Mouse (Mus musculus): ENCODE measurements around the gene Rcn3. TPM values are rescaled to one million over a fixed set of nuclear protein-coding genes. Genes with fewer than 3 reads are reported as not detected.
"Not testable (repeated sequence)": the region's sequence is repeated elsewhere in the genome, so short reads cannot be mapped to it uniquely, and the experiment has no call there.

The Rcn3 gene
- polyA plus RNA-seq, 1 experiment, result 277 TPM

GRCm38 (mm10) chr7:45124224-45125143, 32.5 kb upstream of the Rcn3 start, which contains the start of gene Rps11:
Rps11 (minus strand) TSS chr7:45124439.
- peak; percentile 92 for DNase-seq (ENCODE audit: low spot score)

DNA sequence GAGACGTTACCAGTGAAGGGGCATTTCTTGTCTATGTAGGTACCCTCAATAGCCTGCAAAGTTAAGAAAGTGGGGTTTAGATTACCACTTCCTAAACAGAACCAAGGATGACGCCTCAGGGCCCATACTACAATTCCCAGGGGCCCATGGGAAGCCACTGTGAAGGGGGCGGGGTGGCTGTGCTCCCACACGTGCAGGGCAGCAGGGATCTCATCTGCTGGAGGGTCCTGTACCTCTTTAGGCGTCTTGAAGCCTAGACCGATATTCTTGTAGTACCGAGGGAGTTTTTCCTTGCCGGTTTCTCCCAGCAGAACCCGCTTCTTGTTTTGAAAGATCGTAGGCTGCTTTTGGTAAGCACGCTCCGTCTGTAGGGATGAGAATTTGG, 31.2 kb upstream of the Rcn3 start:
- DNase-seq (ENCODE audit: low spot score), result no peak

DNA sequence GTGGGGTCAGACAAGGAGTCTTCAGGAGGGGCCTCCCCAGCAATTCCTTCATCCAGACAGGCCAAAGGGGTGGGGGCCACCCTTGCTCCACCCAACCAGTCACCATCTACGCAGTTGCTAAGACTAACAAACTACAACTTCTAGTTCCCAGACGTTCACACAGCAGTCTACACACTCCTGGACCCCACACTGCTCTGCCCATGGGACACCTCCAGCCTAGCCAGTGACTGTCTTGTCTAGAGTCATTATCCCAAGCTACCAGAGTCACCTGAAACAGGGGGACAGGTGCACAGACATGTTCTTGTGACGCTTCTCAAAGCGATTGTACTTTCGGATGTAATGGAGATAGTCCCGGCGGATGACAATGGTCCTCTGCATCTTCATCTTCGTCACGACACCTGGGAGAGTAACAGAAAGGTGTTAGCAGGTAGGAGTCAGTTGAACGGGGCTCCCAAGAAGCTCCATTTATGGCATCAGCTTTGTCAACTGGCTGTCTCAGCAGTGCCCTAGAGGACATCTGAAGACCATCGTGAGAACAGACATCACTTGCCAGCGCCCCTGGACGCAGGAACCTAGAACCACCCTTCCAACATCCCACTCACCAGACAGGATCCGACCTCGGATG, 30.7 kb upstream of the Rcn3 start:
- no peak for DNase-seq (ENCODE audit: low spot score)

DNA sequence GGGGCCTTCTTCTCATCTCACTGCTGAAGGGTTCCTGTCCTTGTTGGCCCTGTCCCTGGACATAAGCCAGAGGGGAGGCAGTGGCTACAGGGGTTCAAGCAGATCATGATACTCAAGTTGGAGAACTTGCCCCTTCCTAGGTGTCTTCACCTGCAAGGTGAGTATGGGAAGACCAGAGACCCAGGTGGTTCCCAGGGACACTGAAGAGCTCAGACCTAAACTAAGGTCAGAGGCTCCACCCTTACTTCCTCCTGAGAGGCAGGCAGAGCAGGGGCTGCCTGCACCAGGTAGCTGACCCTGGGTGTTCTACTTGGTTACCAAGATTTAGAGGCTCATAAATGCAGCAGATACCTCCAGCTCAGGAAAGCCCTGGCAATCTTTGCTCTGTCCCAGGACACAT, 29.9 kb upstream of the Rcn3 start:
- no peak for DNase-seq (ENCODE audit: low spot score)

DNA sequence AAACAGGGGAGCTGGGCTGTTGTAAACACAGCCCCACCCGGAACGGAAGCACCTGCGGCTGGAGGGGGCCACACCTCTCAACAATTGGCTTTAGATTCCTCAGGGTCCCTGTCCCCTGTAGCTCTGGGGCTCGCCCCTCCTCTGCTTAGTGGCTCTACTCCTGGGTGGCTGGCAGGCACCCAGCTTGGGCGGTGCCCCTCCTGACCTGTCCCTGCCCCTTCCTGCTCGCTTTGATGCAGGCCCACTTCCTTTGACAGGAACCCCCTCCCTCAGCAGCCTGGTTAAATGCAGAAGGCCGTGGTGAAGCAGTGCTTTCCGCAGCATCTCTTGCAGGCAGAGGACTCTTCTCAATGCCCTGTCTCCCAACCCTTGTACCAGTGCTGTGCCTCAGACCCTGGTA, 29.4 kb upstream of the Rcn3 start:
- DNase-seq (ENCODE audit: low spot score), result no peak

- DNase-seq (ENCODE audit: low spot score), result no peak
These were observed 28.0 kb upstream of the Rcn3 start for GRCm38 (mm10) chr7:45119780-45120709.

DNA sequence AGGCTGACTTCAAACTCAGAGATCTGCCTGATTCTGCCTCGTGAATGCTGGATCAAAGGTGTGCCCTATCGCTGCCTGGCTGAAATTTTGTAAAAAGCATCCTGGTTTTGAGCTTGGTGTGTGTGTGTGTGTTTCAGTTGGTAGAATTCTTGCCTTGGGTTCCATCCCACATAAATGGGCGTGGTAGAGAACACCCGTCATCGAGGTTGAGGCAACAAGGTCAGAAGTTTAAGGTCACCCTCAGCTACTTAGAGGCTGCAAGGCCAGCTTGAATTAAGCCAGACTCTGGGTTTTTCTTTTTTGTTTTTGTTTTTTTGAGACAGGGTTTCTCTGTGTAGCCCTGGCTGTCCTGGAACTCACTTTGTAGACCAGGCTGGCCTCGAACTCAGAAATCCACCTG, 26.3 kb upstream of the Rcn3 start:
- no peak for DNase-seq (ENCODE audit: low spot score)

- no peak for DNase-seq (ENCODE audit: low spot score)
These were observed 25.5 kb upstream of the Rcn3 start for GRCm38 (mm10) chr7:45117566-45117965.

GRCm38 (mm10) chr7:45113476-45113875, 21.5 kb upstream of the Rcn3 start:
- no peak for DNase-seq (ENCODE audit: low spot score)

DNA sequence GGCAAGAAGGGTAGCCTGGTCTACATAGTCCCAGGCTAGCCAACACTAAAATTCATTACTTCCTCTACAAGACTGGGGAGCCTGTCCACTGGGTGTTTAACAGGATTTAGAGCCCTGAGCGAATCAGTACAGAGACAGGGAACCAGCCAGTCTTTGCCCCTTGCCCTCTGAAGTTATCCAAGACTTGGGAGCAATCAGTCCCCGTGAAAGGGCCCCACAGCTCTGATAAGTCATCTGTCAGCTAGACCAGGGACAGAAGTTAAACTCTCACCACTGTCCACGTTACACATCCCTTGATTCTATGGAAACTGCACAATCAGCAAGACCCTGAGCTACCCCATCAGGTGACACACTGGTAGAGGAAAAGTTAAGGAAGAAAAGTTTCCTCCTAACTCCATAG, 20.5 kb upstream of the Rcn3 start:
- DNase-seq (ENCODE audit: low spot score), result no peak

GRCm38 (mm10) chr7:45111940-45112339, 19.9 kb upstream of the Rcn3 start:
- DNase-seq (ENCODE audit: low spot score), result no peak

DNA sequence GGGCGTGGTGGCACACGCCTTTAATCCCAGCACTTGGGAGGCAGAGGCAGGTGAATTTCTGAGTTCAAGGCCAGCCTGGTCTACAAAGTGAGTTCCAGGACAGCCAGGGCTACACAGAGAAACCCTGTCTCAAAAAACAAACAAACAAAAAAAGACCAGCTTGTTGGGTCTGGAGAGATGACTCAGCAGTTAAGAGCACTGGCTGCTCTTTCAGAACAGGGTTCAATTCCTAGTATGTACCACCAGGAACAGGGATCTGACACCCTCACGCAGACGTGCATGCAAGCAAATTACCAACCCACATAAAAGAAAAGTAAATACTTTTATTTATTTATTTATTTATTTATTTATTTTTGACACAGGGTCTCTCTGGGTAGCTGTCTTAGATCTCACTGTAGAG, 18.1 kb upstream of the Rcn3 start:
- not testable (repeated sequence) for DNase-seq (ENCODE audit: low spot score)

GRCm38 (mm10) chr7:45107052-45107645, 15.1 kb upstream of the Rcn3 start:
- no peak for DNase-seq (ENCODE audit: low spot score)

GRCm38 (mm10) chr7:45106441-45106840, 14.4 kb upstream of the Rcn3 start:
- DNase-seq (ENCODE audit: low spot score), result no peak

DNA sequence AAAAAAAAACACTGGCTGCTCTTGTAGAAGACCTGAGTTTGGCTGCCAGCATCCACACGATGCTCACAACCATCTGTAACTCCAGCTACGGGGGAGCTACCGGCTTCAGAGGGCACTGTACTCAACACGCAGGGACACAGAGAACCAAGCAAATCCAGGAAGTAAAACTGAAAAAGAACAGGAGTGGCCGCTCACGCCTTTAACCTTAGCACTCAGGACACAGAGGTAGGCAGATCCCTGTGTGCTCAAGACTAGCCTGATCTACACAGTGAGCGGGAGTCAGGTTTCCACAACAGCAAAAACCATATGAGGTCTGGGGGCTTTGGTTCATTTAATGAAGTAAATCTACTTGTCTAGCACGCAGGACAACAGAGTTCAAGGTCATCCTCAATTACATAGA, 13.5 kb upstream of the Rcn3 start:
- no peak for DNase-seq (ENCODE audit: low spot score)

DNA sequence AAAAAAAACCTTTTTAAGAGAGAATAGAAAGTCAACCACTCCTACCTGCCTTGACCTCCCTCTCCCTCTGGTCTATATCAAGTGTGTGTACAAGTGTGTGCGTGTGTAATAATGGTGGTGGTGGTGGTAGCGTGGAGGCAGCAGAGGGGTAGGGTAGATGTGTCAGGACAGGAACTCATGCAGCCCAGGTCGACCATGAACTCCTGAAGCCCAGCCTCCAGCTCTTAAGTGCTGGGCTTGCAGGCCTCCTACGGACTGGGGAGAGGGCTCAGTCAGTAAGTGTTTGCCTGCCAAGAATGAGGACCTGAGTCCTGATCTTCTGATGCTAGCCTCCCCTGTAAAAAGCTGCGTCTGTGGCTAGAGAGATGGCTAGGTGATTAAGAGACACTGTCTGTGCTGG, 12.9 kb upstream of the Rcn3 start:
- DNase-seq (ENCODE audit: low spot score), result no peak

GRCm38 (mm10) chr7:45103652-45104180, 11.7 kb upstream of the Rcn3 start, which contains the start of gene Fcgrt:
Fcgrt (minus strand) TSS chr7:45103851.
- DNase-seq (ENCODE audit: low spot score), result peak; percentile 51

DNA sequence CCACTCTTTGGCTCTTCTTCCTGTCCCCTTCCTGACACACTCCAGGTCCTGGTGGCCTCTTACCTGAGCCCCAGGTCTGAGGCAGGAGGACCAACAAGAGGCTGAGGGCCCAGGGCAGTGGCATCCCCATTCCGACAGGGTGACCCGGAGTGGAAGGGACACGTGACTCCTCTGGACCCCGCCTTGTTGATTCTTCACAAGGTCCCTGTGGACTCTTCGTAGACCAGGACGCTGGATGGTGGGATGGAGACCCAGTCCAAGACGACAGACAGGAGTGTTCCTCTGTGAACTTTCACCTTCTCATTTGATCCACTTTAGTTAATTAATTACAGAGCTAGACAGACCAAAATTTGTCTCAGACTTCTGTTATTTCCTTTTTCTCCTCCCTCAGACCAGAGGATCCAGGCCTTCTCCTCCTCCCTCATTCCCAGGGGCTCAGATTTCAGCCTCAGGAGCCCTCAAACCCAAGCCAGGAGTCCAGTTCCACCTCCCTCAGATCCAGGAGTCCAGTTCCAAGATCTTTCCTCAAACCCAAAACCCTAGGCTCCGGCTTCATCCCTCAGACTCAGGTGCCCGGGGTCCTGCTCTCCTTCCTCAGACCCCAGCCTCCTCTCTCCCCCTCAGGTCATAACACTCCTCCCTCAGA, 11.0 kb upstream of the Rcn3 start:
- DNase-seq (ENCODE audit: low spot score), result no peak

GRCm38 (mm10) chr7:45102441-45102840, 10.4 kb upstream of the Rcn3 start:
- no peak for DNase-seq (ENCODE audit: low spot score)

DNA sequence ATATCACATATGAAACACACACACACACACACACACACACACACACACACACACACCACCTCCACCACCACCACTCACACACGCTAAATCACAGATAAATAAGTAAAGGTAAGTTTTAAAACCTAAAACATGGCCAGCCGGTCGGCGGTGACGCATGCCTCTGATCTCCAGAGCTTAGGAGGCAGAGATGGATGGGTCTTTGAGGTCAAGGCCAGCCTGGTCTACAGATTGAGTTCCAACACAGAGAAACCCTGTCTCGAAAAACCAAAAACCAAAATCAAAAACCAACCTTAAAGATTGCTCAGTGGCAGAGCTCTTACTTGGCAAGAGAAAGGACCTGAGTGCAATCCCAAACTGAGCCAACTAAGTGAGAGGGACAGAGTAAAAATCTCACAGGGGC, 8.0 kb upstream of the Rcn3 start:
- no peak for DNase-seq (ENCODE audit: low spot score)

All from urinary bladder, adult 2 months (tissue).